Mouse (Mus musculus): ENCODE measurements at regions not wholly inside any gene's neighbourhood (a gene's known extent, or its start where the extent isn't known, plus 50 kb on each side); places are given as distances from the start of the nearest gene placed in this dataset.

DNA sequence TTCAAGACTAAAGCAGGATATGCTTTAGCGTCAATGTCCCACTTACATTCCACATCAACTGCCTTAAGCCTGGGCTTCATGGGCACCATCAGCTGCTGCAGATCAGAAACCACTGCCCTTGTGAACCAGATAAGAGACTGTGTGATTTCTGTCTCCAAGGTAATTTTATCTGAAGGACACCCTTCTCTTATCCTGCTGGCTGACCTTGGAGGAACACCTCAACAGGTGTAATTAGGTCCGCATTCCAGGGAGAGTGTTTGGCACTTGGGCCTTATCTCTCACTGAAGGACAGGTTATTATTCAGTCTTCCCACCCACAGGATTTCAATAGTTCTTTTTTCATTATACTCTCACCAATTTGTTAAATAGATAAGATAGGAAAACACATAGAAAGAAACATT lies 583.1 kb upstream of the Kdm8 start:
- no peak for DNase-seq (ENCODE audit: low spot score)

DNA sequence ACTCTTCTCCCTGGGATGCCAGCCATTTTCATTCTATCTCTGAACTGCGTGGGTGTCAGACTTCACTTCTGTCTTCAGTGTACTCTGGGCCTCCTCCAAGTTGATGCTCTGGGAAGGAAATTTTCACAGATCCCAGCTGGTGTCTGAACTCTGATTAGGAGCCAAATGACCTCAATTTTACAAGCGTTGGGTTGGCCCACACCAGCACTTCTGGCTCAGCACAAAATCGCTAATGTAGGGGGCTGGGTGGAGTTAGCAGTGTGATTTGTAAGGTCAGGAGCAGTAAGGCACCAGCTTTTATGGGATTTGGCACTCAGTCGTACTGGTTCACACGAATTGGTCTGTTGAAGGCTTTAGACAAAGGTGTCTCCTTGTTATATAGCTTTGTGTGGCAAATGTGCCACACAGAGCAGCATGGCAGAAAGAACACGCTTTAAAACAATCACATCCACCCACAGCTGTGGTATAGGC lies 576.3 kb upstream of the Kdm8 start:
- peak; percentile 23 for DNase-seq (ENCODE audit: low spot score)

DNA sequence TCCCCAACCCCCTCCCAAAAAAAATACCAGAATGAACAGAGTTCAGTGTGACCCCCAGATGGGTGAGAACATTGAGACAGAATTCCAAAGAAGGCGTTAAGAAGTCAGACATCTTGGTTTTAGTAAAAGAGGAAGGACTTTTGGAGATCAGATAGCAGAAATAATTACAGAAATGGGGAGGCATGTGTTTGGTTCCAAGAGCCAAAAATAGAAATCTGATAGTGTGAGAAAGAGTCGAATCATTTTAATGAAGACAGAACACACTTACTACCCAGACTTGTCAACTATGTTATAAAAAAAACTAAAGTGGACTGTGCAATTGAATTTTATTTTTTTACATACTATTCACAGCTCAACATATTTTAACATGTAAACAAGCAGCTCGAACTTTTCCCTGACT lies 575.9 kb upstream of the Kdm8 start:
- no peak for DNase-seq (ENCODE audit: low spot score)

DNA sequence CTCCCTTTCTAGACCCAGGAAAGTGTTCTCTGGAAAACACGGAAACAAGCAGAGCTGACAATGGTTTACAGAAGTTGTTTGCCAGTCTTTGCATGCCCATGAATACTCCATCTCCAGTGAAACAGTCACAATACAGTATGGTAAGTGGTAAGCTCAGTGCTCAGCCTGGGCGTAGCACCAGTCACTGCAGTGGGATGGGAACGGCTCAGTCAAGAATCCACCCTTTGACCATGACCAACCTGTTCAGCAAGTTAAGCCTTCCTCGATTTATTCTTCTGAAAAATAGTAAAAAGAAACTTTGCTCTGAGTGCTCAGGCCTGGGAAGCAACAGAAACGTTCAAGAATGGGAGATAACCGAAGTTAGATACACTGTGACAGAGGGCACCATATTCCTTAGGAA lies 563.7 kb upstream of the Kdm8 start:
- DNase-seq (ENCODE audit: low spot score), result no peak

DNA sequence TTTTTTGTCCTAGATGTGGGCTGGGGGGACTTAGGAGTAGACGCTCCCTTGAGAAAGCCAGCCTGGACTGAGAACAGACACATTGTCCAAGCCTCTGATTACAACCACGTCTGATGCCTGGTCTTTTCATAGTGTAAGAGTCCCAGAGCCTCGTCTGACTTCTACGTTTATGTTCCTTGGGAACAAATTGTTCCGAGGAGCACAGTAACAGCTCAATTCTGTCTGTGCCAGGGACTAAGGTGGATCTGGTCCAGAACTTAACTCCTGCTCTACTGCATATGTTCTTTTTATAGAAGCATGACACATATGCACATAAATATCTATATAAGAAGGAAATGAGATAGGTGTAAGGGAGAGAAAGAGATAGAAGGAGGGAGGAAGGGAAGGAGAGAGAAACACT lies 537.2 kb upstream of the Kdm8 start:
- no peak for DNase-seq (ENCODE audit: low spot score)

DNA sequence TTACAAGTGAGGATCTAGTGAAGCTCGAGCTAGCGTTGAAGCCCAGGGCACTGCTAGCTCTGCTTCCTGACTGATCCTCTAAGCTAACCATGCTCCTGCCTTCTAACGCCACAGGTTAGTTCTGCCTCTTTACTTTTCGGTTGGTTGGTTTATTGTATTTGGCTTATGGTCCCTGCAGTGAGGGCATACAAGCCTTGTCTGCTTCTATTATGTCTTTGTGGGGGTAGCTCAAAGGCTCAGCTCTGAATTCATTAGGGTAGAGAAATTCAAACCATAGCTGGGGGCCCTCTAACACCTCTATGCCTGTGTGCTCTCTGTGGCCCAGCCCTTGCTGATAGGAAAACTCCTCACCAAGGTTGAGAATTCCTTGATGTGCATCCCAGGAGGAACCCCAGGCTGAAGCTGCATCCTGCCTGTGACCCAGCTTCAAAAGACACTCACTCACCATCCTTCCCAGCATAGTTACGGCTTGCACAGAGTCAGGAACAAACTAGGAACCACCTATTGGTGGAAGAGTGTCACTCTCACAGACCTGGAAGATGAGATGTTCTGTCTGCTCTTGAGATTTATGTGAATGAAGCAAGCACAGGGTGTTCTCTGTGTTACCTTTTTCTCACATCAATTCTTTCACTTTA lies 536.7 kb upstream of the Kdm8 start:
- DNase-seq (ENCODE audit: low spot score), result no peak

DNA sequence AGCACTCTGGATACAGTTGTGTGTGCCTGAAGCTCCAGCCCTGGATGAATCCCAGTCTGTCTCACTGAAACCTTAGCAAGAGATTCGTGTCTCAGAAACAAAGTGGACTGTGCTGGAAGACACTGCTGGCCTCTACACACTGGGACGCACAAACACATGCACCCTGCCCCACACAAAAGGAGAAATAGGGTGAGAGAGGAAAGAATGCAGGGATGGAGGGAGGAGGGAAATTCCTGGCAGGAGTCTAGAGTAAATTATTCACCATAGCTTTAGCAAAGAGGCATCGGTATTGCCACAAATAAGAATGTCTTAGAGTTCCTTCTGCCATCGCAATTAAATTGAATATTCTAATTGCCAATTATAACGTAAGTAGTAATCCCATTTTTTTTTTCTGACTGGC lies 530.4 kb upstream of the Kdm8 start:
- no peak for DNase-seq (ENCODE audit: low spot score)

DNA sequence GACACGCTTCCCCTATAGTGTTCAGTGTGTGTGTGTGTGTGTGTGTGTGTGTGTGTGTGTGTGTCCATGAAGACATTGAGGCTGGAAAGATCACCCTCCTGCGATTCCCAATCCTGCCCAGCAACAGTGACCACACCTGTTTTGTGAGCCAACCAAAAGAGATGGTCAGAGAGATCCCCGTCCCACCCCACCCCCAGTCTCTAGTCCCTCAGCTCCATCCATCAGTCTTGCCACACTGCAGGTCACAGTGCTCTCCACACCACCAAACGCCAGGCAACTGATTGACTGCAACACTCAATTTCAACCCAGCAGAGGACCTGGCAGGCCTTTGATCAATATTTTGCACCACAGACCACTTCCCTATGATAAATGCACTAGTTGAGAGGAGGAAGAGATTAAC lies 530.0 kb upstream of the Kdm8 start:
- no peak for DNase-seq (ENCODE audit: low spot score)

DNA sequence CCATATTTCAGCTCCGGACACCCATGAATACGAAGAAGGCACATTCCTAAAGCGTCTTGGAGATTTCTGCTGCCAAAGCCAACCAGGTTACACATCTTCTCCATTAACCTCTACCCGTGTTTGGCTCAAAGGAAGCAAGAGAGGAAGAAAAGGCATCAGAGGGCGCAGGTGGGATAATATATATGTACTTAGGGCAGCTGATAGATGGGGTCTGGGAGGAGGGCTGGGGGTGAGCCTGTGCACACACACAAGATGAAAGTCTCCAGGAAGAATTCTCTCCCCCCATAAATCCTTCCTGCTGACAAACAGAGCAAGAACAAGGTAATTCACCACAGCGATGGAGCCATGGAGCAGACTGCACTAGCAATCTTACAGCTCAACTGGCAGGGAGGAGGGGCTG lies 529.5 kb upstream of the Kdm8 start:
- no peak for DNase-seq (ENCODE audit: low spot score)

DNA sequence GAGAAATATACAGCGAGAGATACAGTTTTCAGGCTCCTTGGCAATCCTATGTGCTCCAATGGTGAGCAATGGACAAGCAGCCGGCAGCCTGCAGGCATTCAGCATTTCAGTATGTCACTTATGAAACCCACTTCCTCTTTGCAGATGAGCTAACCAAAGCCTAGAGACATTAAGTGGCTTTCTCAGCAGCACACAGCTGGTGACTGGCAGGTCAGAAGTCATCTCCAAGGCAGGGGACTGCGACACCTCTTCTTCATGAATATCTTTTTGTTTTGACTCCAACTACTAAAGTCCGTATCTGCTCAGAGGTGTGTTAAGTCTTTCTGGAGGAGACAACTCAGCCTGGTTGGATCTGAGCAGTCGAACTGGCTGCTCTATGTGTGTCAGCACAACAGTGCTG lies 528.8 kb upstream of the Kdm8 start:
- no peak for DNase-seq (ENCODE audit: low spot score)

DNA sequence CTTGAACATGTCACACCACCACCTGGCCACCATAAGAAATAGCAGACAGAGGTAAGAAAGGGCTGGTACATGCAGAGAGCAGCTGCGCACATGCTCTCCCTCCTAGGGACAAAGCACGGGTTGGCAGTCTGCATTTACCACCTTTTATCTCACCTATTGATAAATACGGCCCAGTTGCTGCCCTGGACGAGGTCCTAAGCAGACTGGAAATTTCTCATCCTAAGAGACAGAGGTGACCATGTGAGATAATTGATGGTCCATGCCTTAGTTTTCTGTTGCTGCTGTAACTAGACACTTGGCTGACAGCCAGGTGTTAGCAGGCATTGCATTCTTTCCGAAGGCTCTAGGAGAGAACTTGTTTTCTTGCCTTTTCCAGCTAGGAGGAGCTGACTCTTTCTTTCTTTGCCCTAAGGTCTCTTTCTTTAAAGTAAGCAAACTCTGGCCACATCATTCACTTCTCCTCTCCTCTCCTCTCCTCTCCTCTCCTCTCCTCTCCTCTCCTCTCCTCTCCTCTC lies 526.8 kb upstream of the Kdm8 start:
- DNase-seq (ENCODE audit: low spot score), result no peak

DNA sequence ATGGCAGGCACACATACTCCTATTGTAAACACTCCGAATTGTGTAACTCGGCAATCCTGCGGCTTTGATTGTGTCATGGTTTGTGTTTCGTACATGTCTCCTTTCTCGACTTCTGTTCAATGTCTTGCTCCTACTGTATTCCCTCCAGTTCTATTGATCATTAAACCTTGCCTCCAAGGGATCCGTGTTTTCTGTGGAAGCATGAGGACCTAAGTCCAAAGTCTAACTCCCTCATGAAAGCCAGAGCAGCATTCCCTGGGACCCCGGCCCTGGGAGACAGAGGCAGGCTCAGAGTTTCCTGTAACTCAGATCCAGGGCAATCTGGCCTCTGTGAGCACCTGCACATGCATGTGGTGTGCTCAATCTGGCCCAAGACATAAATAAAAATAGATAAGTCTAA lies 521.7 kb upstream of the Kdm8 start:
- DNase-seq (ENCODE audit: low spot score), result no peak

DNA sequence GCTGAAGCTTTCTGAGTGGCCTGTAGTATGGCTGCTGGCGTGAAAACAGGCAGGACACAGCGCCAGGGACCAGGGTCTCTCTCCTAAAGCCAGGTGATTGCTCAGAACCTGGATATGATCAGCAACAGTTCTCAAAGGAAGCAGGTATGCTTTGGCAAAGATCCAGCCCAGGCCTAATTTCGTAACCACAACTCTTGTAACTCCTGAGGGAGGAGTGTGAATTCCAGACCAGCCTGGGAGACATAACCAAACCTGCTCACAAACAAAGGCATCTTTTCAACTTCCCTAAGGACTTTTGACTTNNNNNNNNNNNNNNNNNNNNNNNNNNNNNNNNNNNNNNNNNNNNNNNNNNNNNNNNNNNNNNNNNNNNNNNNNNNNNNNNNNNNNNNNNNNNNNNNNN lies 510.9 kb upstream of the Kdm8 start:
- no peak for DNase-seq (ENCODE audit: low spot score)

DNA sequence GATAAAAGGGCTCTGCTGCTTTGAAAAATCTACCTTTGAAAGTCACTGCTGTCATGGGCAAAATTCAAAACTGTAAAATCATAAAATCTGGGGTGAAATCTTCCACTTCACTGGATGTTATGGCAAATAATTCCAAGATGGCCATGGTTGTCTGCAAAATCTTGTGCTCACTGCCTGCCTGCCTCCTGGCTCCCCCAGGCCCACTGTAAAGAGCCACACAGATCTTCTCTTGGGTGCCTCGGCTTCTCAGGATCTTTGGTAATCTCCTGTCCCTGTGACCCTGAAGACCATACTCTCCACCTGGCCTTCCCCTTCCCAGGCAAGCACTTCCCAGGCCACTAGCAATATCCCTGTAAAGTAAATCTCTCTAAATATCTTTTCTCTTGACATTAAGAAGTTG lies 505.1 kb upstream of the Kdm8 start:
- DNase-seq (ENCODE audit: low spot score), result no peak

DNA sequence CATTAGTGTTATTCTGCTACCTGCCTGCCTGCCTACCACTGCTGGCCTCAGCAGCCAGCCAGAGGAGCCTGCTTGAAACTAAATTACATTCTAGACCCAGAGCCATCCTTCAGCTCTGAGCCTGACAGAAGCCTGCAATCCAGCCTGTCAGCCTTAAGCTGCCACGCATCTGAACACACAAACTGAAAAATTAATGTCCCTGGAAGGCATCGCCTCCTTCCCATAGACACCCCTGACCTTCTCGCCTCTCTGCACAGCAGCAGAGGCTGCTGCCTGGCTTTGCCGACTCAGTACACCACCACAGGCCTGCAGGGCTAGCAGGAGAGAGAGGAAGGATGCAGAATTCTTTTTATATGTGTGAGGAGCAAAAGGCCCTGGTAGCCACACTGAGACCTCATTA lies 502.9 kb upstream of the Kdm8 start:
- no peak for DNase-seq (ENCODE audit: low spot score)

DNA sequence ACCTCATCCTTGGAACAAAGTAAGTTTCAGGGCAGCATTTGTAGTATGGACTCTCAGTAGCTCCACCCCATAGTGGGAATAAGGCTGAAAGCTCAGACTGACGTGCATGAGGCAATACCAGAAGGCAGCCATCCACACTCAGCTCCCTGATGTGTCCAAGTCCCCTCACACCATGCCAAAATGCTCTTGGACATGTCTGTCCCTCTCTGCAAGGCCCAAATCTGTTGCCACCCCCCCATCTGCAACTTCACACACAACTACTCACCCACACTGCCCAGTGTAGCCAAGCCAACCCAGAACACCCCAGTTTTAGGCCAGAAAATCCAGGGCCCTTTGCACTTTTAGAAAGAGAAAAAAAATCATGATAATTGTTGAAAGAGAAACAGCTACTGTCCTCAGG lies 498.1 kb upstream of the Kdm8 start:
- no peak for DNase-seq (ENCODE audit: low spot score)

DNA sequence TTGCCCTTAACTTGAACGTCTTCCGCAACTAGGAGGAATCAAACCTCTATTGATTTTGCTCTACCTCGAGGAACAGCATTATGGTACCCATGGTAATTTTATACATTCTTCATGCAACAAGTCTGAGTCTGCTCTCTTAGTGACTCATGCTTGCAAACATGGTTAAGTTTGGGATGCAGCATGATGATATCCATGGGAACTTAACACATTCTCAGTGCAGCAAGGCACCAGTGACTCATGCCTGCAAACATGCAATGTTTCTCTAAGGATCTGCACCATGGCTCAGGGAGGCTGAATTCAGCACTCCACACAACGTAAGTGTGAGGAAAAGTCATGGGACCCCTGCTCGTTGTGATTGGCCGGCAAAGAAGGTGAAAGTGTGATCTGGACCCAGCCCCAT lies 487.1 kb upstream of the Kdm8 start:
- DNase-seq (ENCODE audit: low spot score), result no peak

DNA sequence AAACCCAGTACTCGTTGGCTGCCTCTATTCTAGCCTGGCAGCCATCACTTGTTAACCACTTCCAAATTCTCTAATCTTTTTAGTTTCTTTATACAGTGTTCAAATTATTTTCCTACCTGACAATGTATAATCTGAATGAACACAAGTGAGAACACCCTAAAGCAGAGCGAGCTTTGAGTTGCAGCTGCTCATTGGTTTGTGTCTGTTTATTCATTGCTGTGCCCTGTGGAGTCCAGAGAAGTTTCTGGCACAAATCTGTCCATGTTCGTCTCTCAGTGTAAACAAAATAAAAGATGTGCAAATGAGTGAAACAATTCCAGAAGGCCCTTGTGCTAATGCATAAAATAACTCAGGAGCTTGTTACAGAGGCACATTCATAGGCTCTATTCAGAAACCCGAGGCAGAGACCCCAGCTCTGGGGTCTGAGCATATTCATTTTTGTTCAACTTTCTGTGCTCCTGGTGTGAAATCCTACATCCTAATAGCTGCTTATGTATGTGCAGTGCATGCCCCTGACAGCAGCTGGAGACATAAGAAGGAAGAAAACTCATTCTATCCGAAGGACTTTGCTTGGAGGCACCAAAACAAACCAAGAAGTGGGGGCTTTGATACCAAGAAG lies 469.5 kb upstream of the Kdm8 start:
- no peak for DNase-seq (ENCODE audit: low spot score)

DNA sequence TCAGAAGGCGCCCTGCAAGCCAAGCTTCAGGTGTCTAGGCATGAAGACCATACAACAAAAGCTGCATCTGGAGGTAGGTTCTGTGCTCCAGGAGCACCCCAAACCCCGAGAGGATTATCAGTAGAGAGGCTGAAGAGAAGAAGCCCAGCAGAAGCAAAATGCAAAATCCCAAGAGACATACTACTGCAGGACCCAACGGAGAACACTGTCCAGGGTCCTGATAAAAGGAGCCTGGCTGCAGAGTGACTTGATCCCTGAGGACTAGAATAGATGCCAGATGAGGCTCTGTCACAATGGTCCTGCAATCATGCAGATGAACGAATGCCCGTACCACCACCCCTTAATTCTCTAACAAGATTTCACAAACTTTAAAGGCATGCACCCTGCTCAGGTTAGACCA lies 455.0 kb upstream of the Kdm8 start:
- peak; percentile 5 for DNase-seq (ENCODE audit: low spot score)

DNA sequence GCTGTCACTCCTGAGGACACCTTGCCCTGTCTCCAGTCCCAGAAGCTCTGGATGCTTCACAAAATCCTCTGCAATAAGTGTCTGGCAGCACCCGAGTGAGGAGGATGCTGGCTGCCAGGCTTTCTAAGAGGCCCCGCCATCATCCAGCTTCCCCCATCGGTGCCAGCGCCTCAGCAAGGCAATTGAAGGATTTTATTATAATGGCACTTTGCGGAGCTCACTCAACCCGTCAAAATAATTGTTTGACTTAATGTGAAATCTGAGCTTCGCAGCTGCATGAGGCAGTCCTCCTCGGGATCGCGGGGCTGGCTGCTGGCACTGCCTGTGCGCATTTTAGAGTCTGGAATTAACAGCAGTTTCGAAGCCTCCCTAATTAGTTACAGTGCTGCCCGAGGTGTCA lies 453.8 kb upstream of the Kdm8 start:
- DNase-seq (ENCODE audit: low spot score), result no peak

DNA sequence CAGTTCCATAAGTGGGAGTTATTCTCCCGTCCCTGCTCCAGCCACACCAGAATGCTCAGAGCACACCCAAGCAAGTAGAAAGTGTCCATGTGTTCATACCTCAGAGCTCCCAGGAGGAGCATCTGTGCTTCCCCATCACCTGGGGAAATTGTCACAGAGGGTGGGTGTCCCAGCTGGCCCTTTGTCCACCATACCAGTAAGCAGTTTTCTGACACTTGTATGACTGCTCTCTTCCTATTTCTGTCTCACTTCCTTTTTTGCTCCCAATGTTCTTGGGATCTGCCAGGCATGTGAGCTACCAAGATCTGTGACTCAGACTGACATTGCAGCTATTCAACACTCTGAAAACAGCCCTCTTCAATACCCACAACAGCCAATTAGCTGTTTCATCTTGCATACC lies 447.9 kb upstream of the Kdm8 start:
- no peak for DNase-seq (ENCODE audit: low spot score)

DNA sequence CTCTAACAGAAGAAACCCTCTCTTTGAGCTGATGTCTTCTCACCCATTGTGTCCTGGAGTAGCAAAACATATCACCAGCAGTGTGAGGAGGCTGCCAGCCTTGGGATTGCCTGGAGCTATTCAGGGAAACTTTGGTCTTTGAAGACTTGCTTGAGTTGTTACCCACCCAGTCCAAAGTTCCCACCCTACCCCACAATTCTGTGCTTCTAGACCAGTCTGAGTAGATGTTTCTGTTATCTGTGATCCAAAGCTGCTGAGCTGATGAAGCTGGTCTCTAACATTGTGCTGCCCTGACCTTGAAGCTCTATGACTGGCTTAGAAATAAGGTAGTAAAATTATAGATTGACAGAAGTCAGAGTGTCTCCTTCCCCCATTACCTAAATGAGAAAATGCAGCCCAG lies 443.8 kb upstream of the Kdm8 start:
- no peak for DNase-seq (ENCODE audit: low spot score)

DNA sequence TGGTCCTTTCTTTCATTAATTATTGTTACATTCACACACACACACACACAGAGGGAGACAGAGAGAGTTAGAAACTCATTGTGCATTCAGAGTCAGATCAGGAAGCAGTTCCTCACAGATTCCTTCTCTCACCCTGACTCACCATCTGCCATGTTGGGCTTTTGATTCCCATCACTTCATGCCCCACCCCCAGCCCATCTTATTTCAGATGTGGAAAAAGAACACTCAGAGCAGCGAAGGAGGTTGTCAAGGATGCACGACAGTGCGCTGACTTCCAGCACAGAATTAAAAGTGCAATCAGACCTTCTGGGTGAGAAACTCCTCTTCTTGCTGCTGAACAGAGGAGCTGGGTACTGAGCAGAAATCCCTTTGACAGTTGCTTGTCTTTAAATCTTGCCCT lies 438.8 kb upstream of the Kdm8 start:
- DNase-seq (ENCODE audit: low spot score), result no peak

DNA sequence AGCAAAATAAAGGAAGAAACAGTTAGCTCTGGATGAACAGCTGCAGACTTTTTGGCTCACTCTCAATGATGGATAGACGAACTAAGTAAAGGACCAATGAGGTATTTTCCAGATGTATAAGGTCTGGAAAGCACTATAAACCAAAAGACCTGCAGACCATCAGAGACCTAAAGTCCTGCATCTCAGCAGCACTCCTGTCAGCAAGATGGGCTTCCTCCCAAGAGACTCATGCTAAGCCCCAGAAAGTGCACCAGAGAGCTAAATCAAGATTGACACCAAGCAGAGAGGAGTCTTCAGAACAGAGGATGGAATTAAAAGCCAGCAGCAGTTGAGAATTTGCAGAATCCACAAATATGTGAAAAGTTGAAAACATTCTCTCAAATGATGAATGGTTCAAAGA lies 425.2 kb upstream of the Kdm8 start:
- no peak for DNase-seq (ENCODE audit: low spot score)
